Mouse (Mus musculus): Measurements from ENCODE around the gene Pde11a.

GRCm38 (mm10) chr2:75988378-75988777 lies 350.2 kb downstream of the Pde11a start:
- TF ChIP-seq CTCF (IDR thresholded peaks at IDR 0.05; ENCODE audit: low read depth, low read length) (no peak), GATA2 (IDR thresholded peaks at IDR 0.05; ENCODE audit: borderline replicate concordance, low read depth, low read length) (no peak), GATA1 (IDR thresholded peaks at IDR 0.05; ENCODE audit: borderline replicate concordance, low read length) (no peak), POLR2AphosphoS5 (IDR thresholded peaks at IDR 0.05; ENCODE audit: insufficient replicate concordance, low read depth, low read length) (no peak), TAL1 (conservative IDR thresholded peaks at IDR 0.05; ENCODE audit: low read depth, low read length) (no peak)
